Mouse (Mus musculus): ENCODE data around the gene Cnih1.

DNA sequence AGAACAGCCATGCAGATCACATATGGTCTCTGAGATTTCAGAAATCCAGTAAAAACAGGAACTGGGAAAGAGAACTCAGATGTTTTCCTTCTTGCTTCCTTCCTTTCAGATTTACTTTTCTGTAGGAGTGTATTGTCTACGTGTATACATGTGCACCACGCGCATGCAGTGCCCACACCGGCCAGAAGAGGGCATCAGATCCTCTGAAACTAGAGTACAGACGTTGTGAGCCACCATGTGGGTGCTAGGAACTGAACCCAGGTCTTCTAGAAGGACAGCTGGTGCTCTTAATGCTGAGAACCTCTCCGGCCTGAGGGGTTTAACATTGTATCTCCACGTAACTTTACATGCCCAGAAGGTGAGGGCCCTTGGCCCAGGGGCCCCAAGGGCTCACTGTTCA, 9.0 kb downstream of the Cnih1 start:
- no peak for TF ChIP-seq POLR2A (IDR thresholded peaks at IDR 0.05; ENCODE audit: insufficient read length, low read depth)
- no peak for TF ChIP-seq MYOG (IDR thresholded peaks at IDR 0.05; ENCODE audit: control insufficient read depth in 1 of 3, insufficient read depth in 1 of 3, insufficient read length in 2 of 3, low read depth in 2 of 3)
- TF ChIP-seq POLR2AphosphoS2 (IDR thresholded peaks at IDR 0.05; ENCODE audit: insufficient read length, low read depth) = no peak
- TF ChIP-seq E2F4 (IDR thresholded peaks at IDR 0.05; ENCODE audit: insufficient read depth) = no peak
- no peak for TF ChIP-seq MAX (IDR thresholded peaks at IDR 0.05; ENCODE audit: low read depth)
- no peak for TF ChIP-seq USF1 (IDR thresholded peaks at IDR 0.05; ENCODE audit: low read depth)
- no peak for TF ChIP-seq TCF12 (IDR thresholded peaks at IDR 0.05; ENCODE audit: insufficient read depth, poor library complexity, severe bottlenecking)
- TF ChIP-seq MYOD1 (IDR thresholded peaks at IDR 0.05; ENCODE audit: control insufficient read depth in 1 of 3, insufficient read length in 2 of 3, low read depth in 2 of 3) = no peak
- no peak for TF ChIP-seq SRF (IDR thresholded peaks at IDR 0.05; ENCODE audit: control insufficient read depth, insufficient read length, low read depth)
- no peak for TF ChIP-seq CEBPB (IDR thresholded peaks at IDR 0.05; ENCODE audit: insufficient read depth, poor library complexity, severe bottlenecking)
- no peak for TF ChIP-seq REST (IDR thresholded peaks at IDR 0.05; ENCODE audit: insufficient read depth, insufficient read length)
